Mouse (Mus musculus): ENCODE measurements around the gene Capn1. TPM values are rescaled to one million over a fixed set of nuclear protein-coding genes. Genes with fewer than 3 reads are reported as not detected.
A peak's percentile ranks its signal among the peaks of the same experiment; 100 is the strongest.

The Capn1 gene
- polyA plus RNA-seq, 1 experiment from 2014 or later = 6.8 TPM

DNA sequence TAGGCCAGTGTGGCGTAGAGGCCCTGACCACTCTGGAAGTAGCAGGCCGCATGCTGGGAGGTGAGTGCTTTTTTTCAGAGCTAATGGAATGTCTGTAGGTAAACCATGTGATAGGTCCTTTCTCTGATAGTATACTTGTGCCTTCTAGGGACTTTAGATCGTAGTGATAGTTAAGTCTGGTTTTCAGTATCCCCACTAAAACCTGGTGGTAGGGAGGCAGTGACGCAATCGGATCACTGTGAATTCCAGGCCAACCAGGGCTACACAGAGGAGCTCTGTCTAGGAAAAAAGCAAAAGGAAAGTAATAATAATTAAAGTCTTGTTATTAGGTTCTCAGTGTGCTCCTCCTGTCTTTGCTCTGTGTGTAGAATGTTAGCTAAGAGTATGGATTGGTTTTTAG lies 42.8 kb upstream of the Capn1 start:
- H3K27me3 ChIP-seq (ENCODE audit: insufficient read depth, low read length) = no peaks in the 10 kb centered on the region
- ATAC-seq (no peak), DNase-seq (no peak)
- H3K27ac ChIP-seq (ENCODE audit: low read depth) = peak overlapping the region; percentile 75
- peak overlapping the region; percentile 66 for H3K4me2 ChIP-seq (ENCODE audit: low read depth, low read length)
- TF ChIP-seq CTCF (IDR thresholded peaks at IDR 0.05; ENCODE audit: low read depth) = no peak
- TF ChIP-seq EP300 (IDR thresholded peaks at IDR 0.05; ENCODE audit: low read depth) = no peak
- peak overlapping the region; percentile 78 for H3K4me3 ChIP-seq (ENCODE audit: low read depth, low read length)
- peaks cover 36% of the 10 kb centered on the region for H3K36me3 ChIP-seq (replicated peaks; ENCODE audit: insufficient read depth, low read length)
- WGBS (ENCODE audit: insufficient replicate concordance) = 17% methylated on average over 5 of the region's 5 CpGs
- H3K9ac ChIP-seq (replicated peaks) = peak overlapping the region; percentile 94
- H3K4me1 ChIP-seq (ENCODE audit: insufficient read depth) = peaks cover 40% of the 10 kb centered on the region
- H3K9me3 ChIP-seq (ENCODE audit: low read length) = no peaks in the 10 kb centered on the region

DNA sequence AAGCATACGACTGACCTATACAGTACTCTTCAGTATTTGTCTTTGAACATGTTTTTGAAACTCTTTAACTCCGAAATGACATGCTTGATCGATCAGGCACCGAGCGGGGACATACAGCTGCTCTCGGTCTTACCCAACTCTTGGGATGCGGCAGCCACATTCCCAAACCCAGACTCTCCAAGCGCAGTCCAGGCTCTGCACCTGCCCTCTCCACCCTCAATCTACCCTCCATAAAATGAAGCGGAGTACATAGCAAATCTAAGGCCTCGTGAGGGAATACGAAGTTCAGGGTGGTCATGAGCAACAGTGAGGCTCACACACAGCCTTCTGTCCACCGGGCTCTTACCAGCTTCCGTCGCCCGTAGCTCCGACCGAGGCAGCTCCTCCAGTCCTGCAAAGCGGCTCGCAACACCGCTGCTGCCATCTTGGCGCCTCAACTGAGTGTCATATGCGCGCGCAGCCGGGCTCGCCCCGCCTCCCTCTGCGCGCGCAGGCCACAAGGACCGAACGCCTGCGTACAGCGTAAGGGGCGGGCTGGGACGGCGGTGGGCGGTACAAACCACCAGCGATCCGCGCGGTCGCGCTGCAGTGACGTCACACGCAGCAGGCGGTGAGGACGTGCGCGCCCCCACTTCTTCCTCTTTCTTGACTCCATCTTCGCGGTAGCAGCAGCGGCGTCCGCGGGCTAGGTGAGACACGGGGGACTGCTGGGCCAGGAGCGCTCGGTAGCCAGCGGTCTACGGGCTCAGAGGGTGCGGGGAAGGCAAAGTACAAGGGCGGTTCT lies 41.8 kb upstream of the Capn1 start, which contains the start of the genes Mrpl49 and Fau:
TSS of gene Mrpl49 (minus strand) at position 473 of the 784 bp plus-strand sequence.
TSS of gene Fau (plus strand) at position 532 of the 784 bp plus-strand sequence.
- peak within 1 kb of the TSS; percentile 75 for H3K27ac ChIP-seq (ENCODE audit: low read depth)
- H3K36me3 ChIP-seq (replicated peaks; ENCODE audit: insufficient read depth, low read length) = peaks cover 46% of the 10 kb centered on the region
- H3K4me3 ChIP-seq (ENCODE audit: low read depth, low read length) = peak within 1 kb of the TSS; percentile 78
- peak within 1 kb of the TSS; percentile 82 for H3K4me2 ChIP-seq (ENCODE audit: low read depth, low read length)
- TF ChIP-seq EP300 (IDR thresholded peaks at IDR 0.05; ENCODE audit: low read depth) (no peak; the same call in 1 of the 2 replicates), CTCF (IDR thresholded peaks at IDR 0.05; ENCODE audit: low read depth) (0 out of 2 replicates have a peak, but pooled peaks have one; percentile 7)
- DNase-seq (peak; percentile 99), ATAC-seq (peak; percentile 79)
- H3K9me3 ChIP-seq (ENCODE audit: low read length) = no peaks in the 10 kb centered on the region
- H3K9ac ChIP-seq (replicated peaks) = peak within 1 kb of the TSS; percentile 94
- WGBS (ENCODE audit: insufficient replicate concordance) = 1% methylated on average over 63 of the region's 63 CpGs
- peaks cover 30% of the 10 kb centered on the region for H3K4me1 ChIP-seq (ENCODE audit: insufficient read depth)
- H3K27me3 ChIP-seq (ENCODE audit: insufficient read depth, low read length) = no peaks in the 10 kb centered on the region

GRCm38 (mm10) chr19:6056696-6057095 lies 41.0 kb upstream of the Capn1 start:
- Histone ChIP-seq H3K9me3 (ENCODE audit: low read length) (no peaks in the 10 kb centered on the region), H3K36me3 (replicated peaks; ENCODE audit: insufficient read depth, low read length) (peaks cover 54% of the 10 kb centered on the region), H3K4me1 (ENCODE audit: insufficient read depth) (peaks cover 25% of the 10 kb centered on the region), H3K27ac (ENCODE audit: low read depth) (peak overlapping the region; percentile 30; the same call in 1 of the 2 replicates), H3K9ac (replicated peaks) (peak overlapping the region; percentile 67), H3K4me2 (ENCODE audit: low read depth, low read length) (peak overlapping the region; percentile 82), H3K4me3 (ENCODE audit: low read depth, low read length) (peak overlapping the region; percentile 78), H3K27me3 (ENCODE audit: insufficient read depth, low read length) (no peaks in the 10 kb centered on the region)
- TF ChIP-seq CTCF (IDR thresholded peaks at IDR 0.05; ENCODE audit: low read depth) = no peak
- no peak for TF ChIP-seq EP300 (IDR thresholded peaks at IDR 0.05; ENCODE audit: low read depth)
- DNase-seq = no peak
- 50% methylated on average over 4 of the region's 4 CpGs for WGBS (ENCODE audit: insufficient replicate concordance)
- no peak for ATAC-seq

DNA sequence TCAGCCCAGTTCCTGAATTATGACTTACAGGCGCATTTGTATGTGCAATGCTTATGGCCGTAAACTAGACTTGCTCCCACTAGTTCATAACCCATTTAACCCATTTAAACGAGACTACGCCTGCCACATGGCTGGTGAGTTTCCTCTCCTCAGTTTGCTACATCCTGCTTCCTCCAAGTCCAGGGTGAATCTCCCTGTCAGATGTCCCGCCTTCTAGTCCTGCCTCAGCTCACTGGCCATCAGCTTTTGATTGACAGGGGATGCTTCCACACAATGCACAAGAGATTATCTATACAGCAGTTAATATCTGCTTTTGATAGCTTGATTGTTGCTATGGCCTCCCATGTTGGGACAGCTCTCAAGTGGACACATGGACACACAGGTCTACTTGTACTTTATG lies 38.6 kb upstream of the Capn1 start:
- no peaks in the 10 kb centered on the region for H3K27me3 ChIP-seq (ENCODE audit: insufficient read depth, low read length)
- ATAC-seq (no peak), DNase-seq (no peak)
- H3K9me3 ChIP-seq (ENCODE audit: low read length) = no peaks in the 10 kb centered on the region
- H3K4me1 ChIP-seq (ENCODE audit: insufficient read depth) = peaks cover 16% of the 10 kb centered on the region
- no peak overlapping the region for H3K4me3 ChIP-seq (ENCODE audit: low read depth, low read length)
- no peak overlapping the region for H3K9ac ChIP-seq (replicated peaks)
- no peak for TF ChIP-seq CTCF (IDR thresholded peaks at IDR 0.05; ENCODE audit: low read depth)
- TF ChIP-seq EP300 (IDR thresholded peaks at IDR 0.05; ENCODE audit: low read depth) = no peak
- whole genome bisulfite sequencing (ENCODE audit: insufficient replicate concordance) = 78% methylated on average over 5 of the region's 5 CpGs
- peaks cover 74% of the 10 kb centered on the region for H3K36me3 ChIP-seq (replicated peaks; ENCODE audit: insufficient read depth, low read length)
- H3K27ac ChIP-seq (ENCODE audit: low read depth) = no peak overlapping the region
- no peak overlapping the region for H3K4me2 ChIP-seq (ENCODE audit: low read depth, low read length)

- TF ChIP-seq EP300 (IDR thresholded peaks at IDR 0.05; ENCODE audit: low read depth) (no peak), CTCF (IDR thresholded peaks at IDR 0.05; ENCODE audit: low read depth) (no peak)
- Histone ChIP-seq H3K9me3 (ENCODE audit: low read length) (no peaks in the 10 kb centered on the region), H3K4me1 (ENCODE audit: insufficient read depth) (peaks cover 24% of the 10 kb centered on the region), H3K4me3 (ENCODE audit: low read depth, low read length) (no peak overlapping the region), H3K9ac (replicated peaks) (no peak overlapping the region), H3K27ac (ENCODE audit: low read depth) (no peak overlapping the region), H3K27me3 (ENCODE audit: insufficient read depth, low read length) (no peaks in the 10 kb centered on the region), H3K4me2 (ENCODE audit: low read depth, low read length) (no peak overlapping the region), H3K36me3 (replicated peaks; ENCODE audit: insufficient read depth, low read length) (peaks cover 81% of the 10 kb centered on the region)
- ATAC-seq = no peak
- 86% methylated on average over 7 of the region's 7 CpGs for WGBS (ENCODE audit: insufficient replicate concordance)
- DNase-seq = no peak
Measured at GRCm38 (mm10) chr19:6052516-6052915, 36.8 kb upstream of the Capn1 start.

- DNase-seq (peak; percentile 29), ATAC-seq (no peak)
- Histone ChIP-seq H3K4me1 (ENCODE audit: insufficient read depth) (peaks cover 23% of the 10 kb centered on the region), H3K9me3 (ENCODE audit: low read length) (no peaks in the 10 kb centered on the region), H3K4me2 (ENCODE audit: low read depth, low read length) (peak overlapping the region; percentile 76), H3K4me3 (ENCODE audit: low read depth, low read length) (peak overlapping the region; percentile 73), H3K27ac (ENCODE audit: low read depth) (peak overlapping the region; percentile 99), H3K36me3 (replicated peaks; ENCODE audit: insufficient read depth, low read length) (peaks cover 58% of the 10 kb centered on the region), H3K27me3 (ENCODE audit: insufficient read depth, low read length) (no peaks in the 10 kb centered on the region), H3K9ac (replicated peaks) (peak overlapping the region; percentile 11; the same call in 1 of the 2 replicates)
- no peak; the same call in 1 of the 2 replicates for TF ChIP-seq EP300 (IDR thresholded peaks at IDR 0.05; ENCODE audit: low read depth)
- WGBS (ENCODE audit: insufficient replicate concordance) = 52% methylated on average over 11 of the region's 11 CpGs
Measured at GRCm38 (mm10) chr19:6048681-6049410, 33.1 kb upstream of the Capn1 start.

Data from liver, postnatal 0 days (tissue).